Mouse (Mus musculus): ENCODE results near the gene Tmem8. TPM values are rescaled to one million over a fixed set of nuclear protein-coding genes. Genes with fewer than 3 reads are reported as not detected.

The Tmem8 gene
- 2.9 and 3.5 TPM in 2 replicates for polyA plus RNA-seq (2015; fragmentation: Nextera tagmentation; extraction: Ambion mirVana)

GRCm38 (mm10) chr17:26113181-26113948 lies at the start of gene Tmem8:
Gene Tmem8 (plus strand): TSS chr17:26113299.
- peaks cover 83% of the 10 kb centered on the region for H3K27me3 ChIP-seq
- H3K36me3 ChIP-seq = no peaks in the 10 kb centered on the region
- peak; percentile 52 for ATAC-seq (ENCODE audit: insufficient number of reproducible peaks, low FRiP score, low TSS enrichment, low read depth)
- H3K9ac ChIP-seq = peak within 1 kb of the TSS; percentile 42; the same call in 1 of the 2 replicates
- H3K9me3 ChIP-seq (replicated peaks) = no peaks in the 10 kb centered on the region
- H3K4me2 ChIP-seq (replicated peaks) = peak within 1 kb of the TSS; percentile 96
- peaks cover 12% of the 10 kb centered on the region for H3K4me1 ChIP-seq
- H3K27ac ChIP-seq (replicated peaks) = no peak within 1 kb of the TSS
- under 1% methylated on average over 71 of the region's 75 CpGs for WGBS
- H3K4me3 ChIP-seq (replicated peaks) = peak within 1 kb of the TSS; percentile 58

DNA sequence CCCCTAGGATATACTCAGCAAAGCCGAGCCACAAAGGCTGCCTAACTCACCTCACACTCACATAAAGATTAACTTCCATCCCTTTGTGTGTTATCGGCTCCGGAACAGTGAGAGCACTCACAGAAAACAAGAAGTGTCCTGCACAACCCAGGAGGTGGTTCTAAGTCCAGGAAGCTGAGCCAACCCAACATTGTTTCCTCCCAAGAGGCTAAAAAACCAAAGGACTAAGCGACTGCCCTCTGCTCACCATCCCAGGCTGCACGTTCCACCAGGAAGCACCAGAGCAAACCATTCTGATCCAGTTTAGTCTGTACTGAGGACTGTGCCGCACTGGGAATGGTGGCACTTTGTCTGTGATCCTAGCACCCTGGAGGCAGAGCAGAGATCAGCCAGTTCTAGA lies 48.2 kb upstream of the Tmem8 start:
- peaks cover 20% of the 10 kb centered on the region; the same call in 1 of the 2 replicates for H3K36me3 ChIP-seq
- H3K4me2 ChIP-seq (replicated peaks) = no peak overlapping the region
- 72% methylated on average over 6 of the region's 6 CpGs for WGBS
- peaks cover 38% of the 10 kb centered on the region for H3K4me1 ChIP-seq
- H3K9me3 ChIP-seq (replicated peaks) = no peaks in the 10 kb centered on the region
- H3K9ac ChIP-seq = no peak overlapping the region
- no peaks in the 10 kb centered on the region for H3K27me3 ChIP-seq
- H3K4me3 ChIP-seq (replicated peaks) = no peak overlapping the region
- no peak overlapping the region for H3K27ac ChIP-seq (replicated peaks)
- no peak for ATAC-seq (ENCODE audit: insufficient number of reproducible peaks, low FRiP score, low TSS enrichment, low read depth)

DNA sequence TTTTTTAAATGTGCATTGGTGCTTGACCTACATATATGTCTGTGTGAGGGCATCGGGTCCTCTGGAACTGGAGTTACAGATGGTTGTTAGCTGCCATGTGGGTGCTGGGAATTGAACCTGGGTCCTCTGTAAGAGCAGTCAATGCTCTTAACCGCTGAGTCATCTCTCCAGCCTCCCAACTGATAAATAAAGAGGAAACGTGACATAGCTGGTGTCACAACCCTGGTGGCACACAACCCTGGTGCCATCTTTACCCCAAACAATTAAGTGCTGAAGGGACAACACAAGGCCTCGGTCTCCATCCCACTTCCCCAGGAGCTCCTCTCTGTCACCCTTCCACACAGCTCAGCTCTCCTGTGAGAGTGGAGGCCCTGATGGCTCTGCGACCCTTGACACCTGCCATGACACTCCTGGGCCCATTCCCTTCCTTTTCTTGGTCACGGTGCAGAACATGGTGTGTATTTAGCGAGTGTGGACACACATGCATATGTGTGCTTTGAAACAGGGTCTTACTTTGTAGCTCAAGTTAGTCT lies 46.5 kb upstream of the Tmem8 start:
- Histone ChIP-seq H3K4me3 (replicated peaks) (peak overlapping the region; percentile 88), H3K27ac (replicated peaks) (no peak overlapping the region), H3K9me3 (replicated peaks) (no peaks in the 10 kb centered on the region), H3K27me3 (no peaks in the 10 kb centered on the region), H3K4me1 (peaks cover 41% of the 10 kb centered on the region), H3K4me2 (replicated peaks) (peak overlapping the region; percentile 96), H3K9ac (no peak overlapping the region), H3K36me3 (peaks cover 20% of the 10 kb centered on the region; the same call in 1 of the 2 replicates)
- ATAC-seq (ENCODE audit: insufficient number of reproducible peaks, low FRiP score, low TSS enrichment, low read depth) = no peak
- WGBS = 90% methylated on average over 7 of the region's 7 CpGs

- H3K4me3 ChIP-seq (replicated peaks) = peak overlapping the region; percentile 88
- no peak overlapping the region for H3K27ac ChIP-seq (replicated peaks)
- H3K9me3 ChIP-seq (replicated peaks) = no peaks in the 10 kb centered on the region
- no peaks in the 10 kb centered on the region for H3K27me3 ChIP-seq
- peak; percentile 27; the same call in 1 of the 2 replicates for ATAC-seq (ENCODE audit: insufficient number of reproducible peaks, low FRiP score, low TSS enrichment, low read depth)
- peak overlapping the region; percentile 85 for H3K9ac ChIP-seq
- H3K36me3 ChIP-seq = 0 out of 2 replicates have a peak, but pooled peaks cover 12% of the 10 kb centered on the region
- peak overlapping the region; percentile 96 for H3K4me2 ChIP-seq (replicated peaks)
- H3K4me1 ChIP-seq = peaks cover 41% of the 10 kb centered on the region
- WGBS = 1% methylated on average over 44 of the region's 44 CpGs
Measured at GRCm38 (mm10) chr17:26068024-26068830, 44.9 kb upstream of the Tmem8 start.

GRCm38 (mm10) chr17:26068831-26069739 lies 44.0 kb upstream of the Tmem8 start, which contains the start of gene Rab11fip3:
Gene Rab11fip3 (minus strand): TSS chr17:26069555.
- ATAC-seq (ENCODE audit: insufficient number of reproducible peaks, low FRiP score, low TSS enrichment, low read depth) = peak; percentile 91
- peak within 1 kb of the TSS; percentile 96 for H3K4me2 ChIP-seq (replicated peaks)
- WGBS = under 1% methylated on average over 94 of the region's 94 CpGs

DNA sequence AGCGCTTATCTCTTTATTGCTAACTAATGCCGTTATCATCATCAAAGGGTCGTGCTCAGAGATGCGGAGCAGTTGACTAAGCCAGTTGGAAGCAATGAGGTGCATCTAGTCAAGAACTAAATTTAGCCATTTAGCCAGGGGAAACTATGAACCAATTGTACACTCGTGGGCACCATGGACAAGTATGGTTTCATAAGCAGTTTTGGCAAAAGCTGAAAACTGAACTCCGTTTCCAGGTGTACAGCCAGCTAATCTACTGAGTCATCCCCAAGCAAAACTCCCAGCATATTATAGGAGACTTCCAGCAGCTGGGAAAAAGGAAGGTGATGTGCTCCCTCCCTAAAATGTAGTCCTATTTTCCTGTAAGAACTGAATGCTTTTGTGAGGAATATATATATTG lies 43.0 kb upstream of the Tmem8 start:
- H3K9me3 ChIP-seq (replicated peaks) = no peaks in the 10 kb centered on the region
- H3K27ac ChIP-seq (replicated peaks) = no peak overlapping the region
- 37% methylated on average over 6 of the region's 6 CpGs for WGBS
- no peak overlapping the region for H3K9ac ChIP-seq
- peak overlapping the region; percentile 96 for H3K4me2 ChIP-seq (replicated peaks)
- ATAC-seq (ENCODE audit: insufficient number of reproducible peaks, low FRiP score, low TSS enrichment, low read depth) = no peak
- H3K4me3 ChIP-seq (replicated peaks) = peak overlapping the region; percentile 88
- H3K36me3 ChIP-seq = 0 out of 2 replicates have a peak, but pooled peaks cover 2% of the 10 kb centered on the region
- H3K4me1 ChIP-seq = peaks cover 37% of the 10 kb centered on the region
- no peaks in the 10 kb centered on the region for H3K27me3 ChIP-seq

More at GRCm38 (mm10) chr17:26068831-26069739, 44.0 kb upstream of the Tmem8 start, which contains the start of gene Rab11fip3:
- Histone ChIP-seq H3K36me3 (0 out of 2 replicates have a peak, but pooled peaks cover 7% of the 10 kb centered on the region), H3K27ac (replicated peaks) (peak within 1 kb of the TSS; percentile 82), H3K9me3 (replicated peaks) (no peaks in the 10 kb centered on the region), H3K9ac (peak within 1 kb of the TSS; percentile 85), H3K27me3 (no peaks in the 10 kb centered on the region), H3K4me1 (peaks cover 41% of the 10 kb centered on the region), H3K4me3 (replicated peaks) (peak within 1 kb of the TSS; percentile 88)

- Histone ChIP-seq H3K9ac (no peak overlapping the region), H3K27ac (replicated peaks) (no peak overlapping the region), H3K36me3 (no peaks in the 10 kb centered on the region), H3K4me1 (no peaks in the 10 kb centered on the region; the same call in 1 of the 2 replicates), H3K27me3 (no peaks in the 10 kb centered on the region), H3K9me3 (replicated peaks) (no peaks in the 10 kb centered on the region), H3K4me3 (replicated peaks) (no peak overlapping the region), H3K4me2 (replicated peaks) (no peak overlapping the region)
- ATAC-seq (ENCODE audit: insufficient number of reproducible peaks, low FRiP score, low TSS enrichment, low read depth) = no peak
- WGBS = 58% methylated on average over 3 of the region's 3 CpGs
Measured at GRCm38 (mm10) chr17:26075246-26075645, 37.9 kb upstream of the Tmem8 start.

- no peak for ATAC-seq (ENCODE audit: insufficient number of reproducible peaks, low FRiP score, low TSS enrichment, low read depth)
- H3K9ac ChIP-seq = no peak overlapping the region
- no peak overlapping the region for H3K4me2 ChIP-seq (replicated peaks)
- H3K27ac ChIP-seq (replicated peaks) = no peak overlapping the region
- H3K27me3 ChIP-seq = no peaks in the 10 kb centered on the region
- H3K9me3 ChIP-seq (replicated peaks) = no peaks in the 10 kb centered on the region
- H3K4me3 ChIP-seq (replicated peaks) = no peak overlapping the region
- peaks cover 10% of the 10 kb centered on the region; the same call in 1 of the 2 replicates for H3K36me3 ChIP-seq
- 88% methylated on average over 2 of the region's 2 CpGs for WGBS
- no peaks in the 10 kb centered on the region for H3K4me1 ChIP-seq
Measured at GRCm38 (mm10) chr17:26078851-26079250, 34.2 kb upstream of the Tmem8 start.

DNA sequence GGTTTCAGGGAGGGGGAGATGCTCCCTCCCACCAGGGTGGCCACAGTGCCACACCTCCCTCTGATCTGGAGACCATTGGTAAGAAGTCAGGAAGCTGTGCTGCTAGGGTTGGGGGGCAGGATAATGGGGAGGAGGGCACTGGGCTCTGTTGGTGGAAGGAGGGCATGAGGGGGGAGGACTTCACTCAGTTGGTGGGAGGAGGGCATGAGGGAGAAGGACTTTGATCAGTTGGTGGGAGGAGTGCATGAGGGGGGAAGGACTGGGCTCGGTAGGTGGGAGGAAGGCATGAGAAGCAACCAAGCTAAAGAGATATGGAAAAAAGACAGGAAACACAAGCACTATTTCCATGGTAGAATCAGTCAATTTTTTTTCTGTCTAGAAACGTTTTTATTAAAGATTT lies 32.2 kb upstream of the Tmem8 start:
- Histone ChIP-seq H3K4me3 (replicated peaks) (no peak overlapping the region), H3K27me3 (no peaks in the 10 kb centered on the region), H3K4me2 (replicated peaks) (no peak overlapping the region), H3K36me3 (peaks cover 11% of the 10 kb centered on the region; the same call in 1 of the 2 replicates), H3K9ac (no peak overlapping the region), H3K4me1 (no peaks in the 10 kb centered on the region), H3K27ac (replicated peaks) (no peak overlapping the region), H3K9me3 (replicated peaks) (no peaks in the 10 kb centered on the region)
- WGBS = 46% methylated on average over 2 of the region's 2 CpGs
- ATAC-seq (ENCODE audit: insufficient number of reproducible peaks, low FRiP score, low TSS enrichment, low read depth) = no peak

DNA sequence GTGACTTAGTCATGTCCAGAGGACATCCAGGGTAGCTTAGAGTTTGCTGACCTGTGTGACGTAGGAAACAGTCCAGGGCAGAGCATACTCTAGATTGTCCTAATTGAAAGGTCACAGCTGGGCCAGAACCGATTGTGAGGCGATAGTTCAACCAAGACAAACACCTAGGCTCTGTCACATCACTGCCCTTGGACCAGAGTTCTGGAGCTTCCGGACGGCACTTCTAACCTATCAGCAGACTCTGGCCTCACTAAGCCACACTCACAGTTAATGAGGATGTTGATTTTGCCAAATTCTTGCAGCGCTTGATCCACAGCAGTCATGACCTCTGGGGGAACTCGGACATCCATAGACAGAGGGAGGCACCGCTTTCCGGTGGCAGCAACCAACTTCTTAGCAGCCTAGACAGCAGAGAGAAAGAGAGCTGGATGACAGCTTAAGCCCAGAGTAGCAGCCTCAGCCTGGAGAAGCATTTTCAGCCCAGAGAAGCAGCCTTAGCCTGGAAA lies 26.0 kb upstream of the Tmem8 start:
- Histone ChIP-seq H3K4me1 (0 out of 2 replicates have a peak, but pooled peaks cover 6% of the 10 kb centered on the region), H3K4me2 (replicated peaks) (no peak overlapping the region), H3K4me3 (replicated peaks) (no peak overlapping the region), H3K9me3 (replicated peaks) (no peaks in the 10 kb centered on the region), H3K27ac (replicated peaks) (no peak overlapping the region), H3K27me3 (no peaks in the 10 kb centered on the region), H3K36me3 (peaks cover 11% of the 10 kb centered on the region; the same call in 1 of the 2 replicates), H3K9ac (no peak overlapping the region)
- 89% methylated on average over 9 of the region's 9 CpGs for WGBS
- no peak for ATAC-seq (ENCODE audit: insufficient number of reproducible peaks, low FRiP score, low TSS enrichment, low read depth)

Data from embryonic facial prominence, embryonic 15.5 days (tissue).